Mouse (Mus musculus) right cerebral cortex, adult 2 months (tissue): ENCODE results near the gene Ubac1.
A peak's percentile ranks its signal among the peaks of the same experiment; 100 is the strongest.

Source experiments
- DNase-seq, 2 experiments: peaks; one replicate each; pipeline ENCODE4 v3.0.0; 2021 to 2022; ENCODE audit warnings: low spot score in 2 of 2

Gene Ubac1

DNA sequence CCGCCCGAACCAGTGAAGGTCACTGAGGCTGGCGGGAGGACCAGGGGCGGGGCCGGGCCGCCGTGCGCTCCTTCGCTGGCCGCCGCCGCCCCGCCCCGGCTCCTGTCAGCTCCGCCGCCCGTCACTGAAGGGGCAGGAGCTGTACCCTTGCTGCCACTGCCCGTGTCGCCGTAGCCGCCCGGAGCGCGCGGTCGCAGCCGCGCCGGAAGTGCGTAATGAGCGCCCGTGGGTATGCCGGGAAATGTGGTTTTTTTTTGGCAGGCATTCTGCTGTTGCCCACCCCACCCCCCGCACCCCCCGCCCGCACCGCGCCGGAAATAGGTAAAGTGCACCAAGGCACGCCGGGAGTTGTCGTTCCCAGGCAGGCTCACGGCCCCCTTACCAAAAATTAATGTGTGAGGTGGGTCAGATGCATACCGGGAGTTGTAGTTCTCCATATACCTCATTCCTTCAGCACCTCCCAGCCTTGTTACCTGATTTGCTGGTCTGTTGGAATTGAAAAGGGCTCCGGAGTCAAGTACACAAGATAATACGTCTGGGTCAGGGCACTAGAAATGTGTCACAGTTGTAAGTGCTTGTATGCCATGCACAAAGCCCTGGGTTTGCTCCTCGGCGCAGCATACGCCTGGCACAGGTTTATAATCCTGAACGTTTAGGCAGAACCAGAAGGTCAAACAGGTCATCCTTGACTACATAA lies at the start of gene Ubac1:
Ubac1 (minus strand) TSS at position 187 of the 697 bp plus-strand sequence.
- DNase-seq: peak; percentile 89 to 94

DNA sequence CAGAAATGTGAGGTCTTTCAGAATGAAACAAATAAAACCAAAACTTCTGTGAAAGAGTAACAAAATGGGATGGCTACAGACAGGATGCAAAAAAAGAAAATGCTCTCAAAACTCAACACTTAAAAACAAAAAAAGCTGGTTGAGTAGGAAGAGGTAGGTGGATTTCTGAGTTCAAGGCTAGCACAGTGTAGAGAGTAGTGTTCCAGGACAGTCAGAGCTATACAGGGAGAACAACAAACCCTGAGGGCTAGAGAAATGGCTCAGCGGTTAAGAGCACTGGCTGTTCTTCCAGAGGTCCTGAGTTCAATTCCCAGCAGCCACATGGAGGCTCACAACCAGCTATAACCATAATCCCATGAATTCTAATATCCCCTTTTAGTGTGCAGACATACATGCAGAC lies 47.0 kb upstream of the Ubac1 start:
- DNase-seq: no peak

DNA sequence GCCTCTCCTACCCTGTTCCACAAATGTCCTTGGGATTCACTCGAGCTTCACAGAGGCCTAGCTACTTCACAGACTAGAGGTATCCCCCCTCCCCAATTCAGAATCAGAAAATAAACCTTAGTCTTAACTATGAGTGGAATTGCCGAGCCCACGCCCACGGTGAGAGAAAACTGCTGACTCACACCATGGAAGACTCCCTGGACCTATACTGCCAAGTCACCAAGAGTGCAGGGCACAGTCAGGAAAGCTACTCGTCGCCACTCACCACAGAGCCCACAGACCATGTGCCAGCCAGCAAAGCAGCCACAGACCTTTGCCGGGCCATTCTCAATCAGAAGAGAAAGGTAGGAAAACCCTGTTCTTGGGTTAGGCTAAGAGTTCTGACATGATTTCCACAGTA lies 46.6 kb upstream of the Ubac1 start:
- DNase-seq: no peak

DNA sequence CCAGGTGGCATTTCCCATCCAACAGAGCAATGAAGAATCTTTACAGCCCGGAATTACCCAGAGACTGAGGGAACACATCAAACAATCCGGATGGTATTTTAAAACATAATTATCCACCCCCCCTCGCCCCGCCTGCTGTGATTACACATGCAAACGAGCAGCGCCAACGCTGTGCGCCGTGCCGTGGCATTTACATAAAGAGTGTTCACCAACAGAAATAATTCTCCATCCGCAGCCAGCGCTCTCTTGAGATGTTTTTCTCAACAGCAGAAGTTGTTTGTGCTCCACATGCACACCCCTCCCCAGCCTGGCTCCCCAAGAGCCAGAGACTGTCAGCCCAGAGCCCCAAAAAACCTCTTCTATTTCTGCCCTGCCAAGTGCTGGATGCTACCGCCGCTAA lies 45.0 kb upstream of the Ubac1 start:
- peak; percentile 91 to 93 for DNase-seq

DNA sequence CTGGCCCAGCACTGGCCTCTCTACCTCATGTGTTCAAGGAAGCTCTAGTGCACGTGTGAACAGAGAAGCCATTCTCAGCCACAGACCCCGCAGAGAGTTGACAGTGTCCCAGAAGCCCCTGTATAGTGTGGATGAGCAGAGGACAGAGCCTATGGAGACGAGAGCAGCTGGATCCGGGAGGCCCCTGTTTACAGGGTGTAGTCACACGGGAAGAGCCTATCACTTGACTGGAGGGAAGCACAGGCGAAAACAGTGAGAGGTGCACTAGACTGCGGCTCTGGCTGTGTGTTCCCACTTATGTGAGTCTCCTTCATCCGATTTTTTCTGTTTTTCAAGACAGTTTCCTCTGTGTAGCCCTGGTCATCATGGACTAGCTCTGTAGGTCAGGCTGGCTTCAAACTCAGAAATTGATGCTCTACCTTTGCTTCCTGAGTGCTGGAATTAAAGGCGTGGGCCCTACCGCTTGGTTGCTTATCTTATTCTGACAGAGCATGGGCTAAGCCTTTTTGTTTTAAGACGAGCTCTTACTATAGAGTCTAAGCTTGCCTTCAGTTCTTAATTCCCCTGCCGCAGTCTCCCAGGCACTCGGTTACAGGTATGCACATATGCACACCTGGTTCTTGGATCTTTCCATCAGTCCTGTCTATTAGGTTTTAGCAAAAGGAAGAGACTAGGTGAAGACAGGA lies 41.3 kb upstream of the Ubac1 start:
- DNase-seq: no peak

DNA sequence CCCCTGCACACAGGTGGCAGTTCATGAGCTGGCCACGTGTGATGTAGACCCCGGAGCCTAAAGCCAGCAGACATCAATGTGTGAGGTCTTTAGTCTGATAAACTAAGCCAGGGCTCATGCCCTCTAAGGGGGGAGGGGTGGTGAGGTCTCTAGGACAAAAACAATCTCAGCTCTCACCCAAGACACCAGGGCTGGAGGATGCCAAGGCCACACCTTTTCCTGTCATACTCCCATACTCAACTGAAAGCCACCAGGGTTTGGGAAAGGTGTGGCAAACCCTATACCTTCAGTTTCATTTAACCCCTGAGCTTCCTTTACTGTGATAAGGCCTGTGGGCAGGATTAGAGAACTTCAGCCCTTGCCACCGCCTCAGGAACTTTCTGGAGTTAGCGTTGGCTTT lies 40.7 kb upstream of the Ubac1 start:
- DNase-seq: no peak

DNA sequence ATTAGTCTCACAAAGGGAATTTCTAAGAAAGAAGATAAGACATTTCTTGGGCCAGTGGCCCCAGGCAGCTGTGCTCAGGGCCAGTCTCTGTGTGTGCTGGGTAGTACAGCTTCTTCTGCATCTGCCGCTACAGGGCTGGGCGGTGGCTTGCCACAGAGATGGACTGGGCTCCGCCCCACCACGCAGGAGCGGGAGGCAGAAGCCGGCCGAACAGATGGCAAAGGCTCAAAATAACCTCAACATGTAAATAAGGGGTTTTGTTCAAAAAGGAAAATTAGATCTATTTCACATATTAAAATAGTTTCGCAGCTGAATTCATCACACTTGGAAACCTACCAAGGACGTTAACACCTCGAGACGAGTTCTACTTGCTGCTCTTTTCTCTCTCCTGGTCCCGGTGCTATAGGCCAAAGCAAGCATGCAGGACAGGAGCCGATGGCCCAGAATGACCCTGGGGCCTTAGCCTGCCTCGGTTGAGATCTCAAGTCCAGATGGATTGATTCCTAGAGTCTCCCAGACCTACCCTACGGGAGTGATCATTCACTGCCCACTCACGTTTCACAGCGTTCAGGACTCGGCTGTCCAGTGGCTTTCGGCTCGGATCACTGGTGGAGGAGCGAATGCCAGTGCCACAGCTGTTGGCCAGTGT lies 39.6 kb upstream of the Ubac1 start:
- peak; percentile 70 to 72 for DNase-seq

DNA sequence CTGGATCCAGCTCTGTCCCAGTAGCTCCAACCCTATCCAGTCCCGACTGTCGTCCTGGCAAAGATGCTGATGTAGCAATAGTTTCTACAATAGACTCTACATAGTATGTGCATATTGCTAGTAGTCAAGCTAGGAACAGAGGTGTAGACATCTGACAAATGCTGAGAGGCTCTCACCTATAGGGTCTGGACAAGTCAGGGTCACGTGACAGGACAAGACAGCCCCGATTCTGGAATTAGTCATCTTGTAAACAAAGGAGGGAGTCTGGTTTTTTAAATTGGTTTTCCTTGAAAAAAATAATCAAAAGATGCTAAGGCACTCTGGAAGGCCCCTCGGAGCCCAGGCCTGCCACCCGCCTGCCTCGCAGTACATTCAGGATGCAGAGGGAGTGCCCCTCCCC lies 35.5 kb upstream of the Ubac1 start:
- DNase-seq: no peak

DNA sequence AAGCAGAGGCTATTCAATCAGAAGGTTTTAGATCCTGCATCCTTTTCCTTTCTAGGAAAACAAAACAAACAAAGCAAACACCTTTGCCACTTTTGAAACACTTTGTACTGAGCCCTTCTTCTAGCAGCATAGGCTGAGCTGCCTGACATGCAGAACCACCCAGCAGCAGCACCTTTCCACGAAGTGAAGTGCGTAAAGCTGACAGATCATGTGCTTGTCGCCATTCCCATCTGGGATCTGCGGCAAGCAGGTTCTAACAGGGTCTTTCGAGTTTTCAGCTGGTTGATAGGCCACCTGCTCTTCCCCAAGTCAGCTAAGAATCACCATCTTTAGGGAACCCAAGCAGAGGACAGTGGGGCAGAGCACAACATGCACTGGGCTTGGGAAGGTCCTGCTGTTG lies 34.7 kb upstream of the Ubac1 start:
- no peak for DNase-seq

DNA sequence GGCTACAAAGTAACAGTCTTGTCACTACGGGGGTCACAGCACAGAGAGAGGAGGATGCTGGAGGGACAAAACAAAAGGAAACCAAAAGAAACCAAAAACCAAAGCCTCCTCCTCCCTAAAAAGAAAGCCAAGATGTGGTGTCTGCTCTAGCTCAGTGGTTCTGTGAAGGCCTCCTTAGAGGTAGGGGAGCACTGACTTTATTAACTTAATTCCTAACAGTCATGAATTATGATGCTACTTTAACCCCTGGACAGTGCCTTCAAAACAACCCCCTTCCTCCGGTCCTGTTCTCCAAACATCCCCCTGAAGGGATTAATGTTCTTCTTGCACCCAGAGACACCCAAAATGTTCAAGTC lies 34.2 kb upstream of the Ubac1 start:
- DNase-seq: no peak

DNA sequence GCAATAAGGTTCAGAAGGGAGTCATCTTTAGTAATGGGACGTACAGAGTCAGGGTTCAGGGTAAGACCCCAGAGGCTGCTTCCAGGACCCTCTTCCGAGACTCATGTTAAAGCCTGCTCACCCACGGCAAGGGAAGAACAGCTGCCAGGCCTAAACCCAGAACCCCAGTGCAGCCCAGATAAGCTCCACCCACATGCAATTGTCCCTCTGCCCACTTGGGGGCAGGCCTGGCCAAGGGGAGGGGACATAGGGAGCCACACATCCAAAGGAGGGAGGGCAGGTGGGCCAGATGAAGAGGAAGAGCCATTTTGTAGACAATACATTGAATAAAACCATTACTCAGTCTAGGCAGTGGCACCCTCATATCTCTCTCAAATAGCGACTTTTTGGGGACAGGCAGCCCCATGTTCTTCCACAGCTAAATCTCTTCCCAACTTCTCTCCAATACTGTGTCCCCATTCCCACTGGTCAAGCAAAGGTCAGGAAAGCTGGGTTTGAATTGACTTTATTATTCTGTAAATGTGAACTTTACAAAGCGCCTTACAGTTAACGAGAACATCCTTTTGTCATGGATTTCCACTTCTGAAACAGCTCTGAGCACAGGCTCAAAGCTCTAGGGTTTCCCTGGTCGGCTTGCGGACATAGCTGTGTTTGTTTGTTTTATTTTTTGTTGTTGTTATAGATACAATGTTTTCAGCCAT lies 33.6 kb upstream of the Ubac1 start:
- DNase-seq: peak; percentile 47

DNA sequence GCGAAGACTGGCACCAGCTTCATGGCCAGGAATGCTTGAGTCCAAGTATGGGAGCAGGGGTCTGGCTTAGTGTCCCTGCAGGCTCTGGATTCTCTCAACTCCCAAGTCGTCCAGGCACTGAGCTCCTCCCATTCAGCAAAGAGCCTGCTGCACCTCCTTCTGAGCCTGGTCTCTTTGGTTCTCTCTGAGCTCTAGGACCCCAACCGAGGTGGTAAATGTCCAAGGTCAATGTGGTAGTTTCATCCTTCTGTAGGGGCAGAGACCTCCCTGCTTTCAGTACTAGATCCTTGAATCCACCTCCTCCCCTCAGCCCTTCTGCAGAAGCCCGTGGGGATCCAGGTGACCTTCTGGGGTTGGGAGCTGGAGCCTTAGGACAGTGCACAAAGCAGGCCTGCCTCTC lies 31.3 kb upstream of the Ubac1 start:
- no peak for DNase-seq

DNA sequence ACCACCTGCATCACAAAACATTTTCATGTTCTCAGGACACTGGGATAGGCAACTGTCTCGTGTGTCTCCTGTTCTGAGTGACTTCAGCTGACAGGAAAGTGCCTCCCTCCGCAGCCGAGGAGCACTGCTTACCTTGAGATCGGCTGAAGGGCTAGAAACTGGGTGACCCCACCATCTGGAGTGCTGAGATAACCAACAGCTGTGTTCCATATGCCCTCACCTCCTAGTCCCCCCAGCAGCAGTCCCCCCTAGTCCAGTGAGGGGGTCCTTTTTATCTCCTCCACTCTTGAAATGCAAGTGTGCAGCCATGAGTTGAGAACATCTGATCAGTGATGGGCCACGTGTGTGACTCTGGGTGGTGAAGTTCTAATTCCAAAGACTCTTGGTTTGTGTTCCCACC lies 27.3 kb upstream of the Ubac1 start:
- DNase-seq: no peak

DNA sequence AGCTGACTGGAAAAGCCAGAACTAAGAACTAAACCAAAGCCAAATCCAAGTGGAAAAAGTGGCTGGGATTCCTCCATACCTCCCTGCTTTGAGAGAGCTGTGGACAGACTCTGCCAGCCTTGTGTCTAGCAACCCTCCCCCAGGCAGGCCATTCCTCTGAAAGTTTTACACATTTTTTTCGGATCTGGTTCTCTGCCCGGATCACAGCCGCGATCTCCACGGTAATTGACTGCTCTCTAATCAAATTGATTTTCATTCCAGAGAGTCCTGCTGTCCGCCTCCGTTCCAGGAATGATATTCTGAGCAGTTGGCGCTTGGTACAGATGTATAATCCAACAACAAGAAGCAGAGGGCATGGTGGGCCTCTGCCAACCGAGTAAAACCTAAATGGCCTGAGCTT lies 22.7 kb upstream of the Ubac1 start:
- no peak for DNase-seq

DNA sequence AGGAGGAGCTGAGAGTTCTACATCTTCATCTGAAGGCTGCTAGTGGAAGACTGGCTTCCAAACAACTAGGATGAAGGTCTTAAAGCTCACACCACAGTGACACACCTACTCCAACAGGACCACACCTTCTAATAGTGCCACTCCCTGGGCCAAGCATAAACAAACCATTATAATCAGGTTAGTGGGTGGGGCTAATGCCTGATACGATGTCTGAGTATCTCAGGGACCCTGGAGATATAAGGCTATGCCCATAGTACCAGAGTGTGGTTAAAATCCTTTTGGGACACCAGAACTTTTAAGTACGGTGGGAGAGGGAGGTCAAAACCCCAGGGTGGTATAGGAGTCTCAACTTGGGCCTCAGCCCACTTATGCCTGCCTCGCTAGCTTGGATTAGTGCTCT lies 21.1 kb upstream of the Ubac1 start:
- no peak for DNase-seq

DNA sequence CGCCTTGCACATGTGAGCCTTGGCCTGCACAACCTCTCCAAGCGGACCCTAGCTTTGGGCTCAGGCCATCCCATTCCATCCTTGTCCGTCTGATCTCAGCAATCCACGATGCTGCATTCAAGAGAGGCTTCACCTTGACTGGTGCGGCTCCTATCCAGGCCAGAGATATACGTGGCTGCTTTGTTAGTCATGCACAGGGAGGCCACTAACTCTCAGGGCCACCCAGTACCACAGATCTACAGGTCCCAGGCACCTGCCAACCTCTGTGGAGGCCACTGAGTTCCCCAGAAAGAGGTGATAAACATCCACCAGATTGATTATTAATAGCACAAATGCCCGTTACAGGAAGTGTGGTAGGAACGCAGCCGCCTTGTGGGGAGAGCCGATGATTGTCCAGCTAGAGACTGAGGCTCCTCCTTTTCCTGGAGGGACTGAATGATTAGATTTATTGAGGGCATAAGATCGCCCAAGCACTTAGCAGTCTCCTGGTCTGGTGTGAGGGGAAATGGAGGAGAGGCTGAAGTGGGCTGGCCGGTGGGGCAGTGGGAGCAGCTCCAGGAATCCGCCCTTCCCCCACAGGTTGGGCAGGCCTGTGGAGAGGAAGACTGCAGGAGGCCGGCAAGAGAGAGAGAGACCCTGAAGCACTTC lies 19.7 kb upstream of the Ubac1 start:
- DNase-seq: no peak

DNA sequence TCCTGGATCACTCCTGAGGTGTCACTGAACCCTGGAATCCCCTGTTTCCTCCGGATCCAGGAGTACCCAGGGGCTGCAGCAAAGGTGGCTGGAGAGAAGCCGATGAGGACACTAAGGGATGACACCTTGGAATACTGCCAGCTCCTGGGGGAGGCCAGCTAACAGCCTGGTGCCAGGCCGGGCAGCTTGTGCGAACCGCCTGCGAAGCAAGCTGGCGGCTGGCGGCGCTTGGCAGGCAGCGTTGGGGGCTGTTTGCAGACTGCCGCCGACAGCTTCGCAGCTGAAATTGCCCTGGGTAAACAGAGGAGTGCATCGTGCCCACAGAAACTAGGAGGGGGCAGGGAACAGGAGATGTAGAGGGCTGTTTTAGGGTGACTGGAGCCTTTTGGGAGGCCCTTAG lies 18.4 kb upstream of the Ubac1 start:
- DNase-seq: peak; percentile 54 to 55

DNA sequence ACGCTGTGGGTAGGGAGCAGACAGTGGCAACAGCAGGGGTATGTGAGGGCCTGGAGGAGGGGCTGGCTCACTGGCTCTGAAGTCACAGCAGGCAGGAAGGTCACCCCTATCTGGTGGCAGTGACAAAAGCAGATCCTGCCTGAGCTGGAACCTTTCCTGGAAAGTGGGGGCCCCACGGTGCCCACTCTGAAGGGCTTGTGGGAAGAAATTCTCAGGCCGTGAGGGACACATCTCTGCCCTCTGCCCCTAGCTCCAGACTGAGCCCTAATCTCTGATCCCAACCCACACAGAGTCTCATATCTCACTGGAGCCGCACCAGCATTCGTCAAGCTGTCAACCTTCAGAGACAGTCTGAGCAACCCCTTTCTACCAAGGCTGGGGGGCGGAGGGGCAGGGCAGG lies 15.8 kb upstream of the Ubac1 start:
- DNase-seq: no peak

DNA sequence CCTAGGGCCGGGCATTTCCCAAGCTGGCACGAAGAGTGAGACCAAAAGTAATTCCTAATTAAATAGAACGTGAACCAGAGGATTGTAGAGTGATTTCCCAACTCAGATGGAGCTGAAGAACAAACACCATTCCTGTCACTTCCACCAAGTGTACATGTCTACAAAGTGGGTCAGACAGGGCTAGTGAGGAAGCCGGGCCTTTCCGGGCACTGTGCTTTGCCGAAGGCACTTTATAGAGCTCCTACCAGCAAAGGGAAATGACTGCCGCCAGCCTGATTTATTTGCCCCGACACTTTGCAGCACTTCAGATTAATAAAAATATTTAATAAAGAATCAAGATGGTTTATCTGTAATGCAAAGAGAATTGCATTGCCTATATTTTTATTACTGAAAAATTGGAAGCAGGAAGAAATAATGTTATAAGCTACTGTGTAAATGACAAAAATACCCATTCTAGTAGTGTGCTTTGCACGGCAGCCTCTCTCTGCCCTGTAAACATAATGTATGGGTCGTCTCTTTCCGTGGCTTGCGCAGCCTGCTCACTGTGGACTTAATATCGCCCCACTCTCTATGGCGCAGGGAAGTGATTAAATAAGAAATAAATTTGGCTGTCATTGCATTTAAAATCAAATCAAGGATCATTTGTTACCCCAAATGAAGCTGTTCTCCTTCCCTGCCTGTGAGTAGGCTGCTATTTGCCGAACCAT lies 12.9 kb upstream of the Ubac1 start:
- no peak for DNase-seq

DNA sequence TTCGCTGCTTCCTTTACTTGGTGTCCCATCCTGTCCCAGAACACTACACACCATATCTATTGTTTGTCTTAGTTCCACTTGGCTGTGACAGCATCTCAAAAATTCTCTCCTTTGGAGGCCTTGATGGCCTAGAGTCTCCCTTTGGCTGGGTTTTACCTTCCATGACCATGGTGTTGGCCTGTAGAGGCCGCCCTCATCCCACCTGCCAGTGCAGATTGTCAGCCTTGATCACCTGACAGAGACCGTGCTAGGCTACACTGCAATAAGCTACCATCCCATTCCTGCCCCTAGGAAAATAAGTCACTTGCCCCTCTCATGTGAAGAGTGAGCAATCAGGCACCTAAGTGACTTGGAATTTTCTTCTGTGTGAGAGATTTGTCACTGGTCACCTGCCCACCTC lies 8.7 kb upstream of the Ubac1 start:
- DNase-seq: no peak
